Mouse (Mus musculus) kidney, embryonic 14.5 days (tissue): Measurements from ENCODE around the gene Dtnb. TPM values are rescaled to one million over a fixed set of nuclear protein-coding genes. Genes with fewer than 3 reads are reported as not detected.

Experiments
- ATAC-seq: fragments of 200-750 bp; cut with Nextera tagmentation; 2 replicates; pipeline ENCODE4 v1.8.0; 2017; ENCODE audit warnings: moderate number of reproducible peaks, mild to moderate bottlenecking, moderate TSS enrichment, moderate library complexity; ENCODE audit not compliant: low FRiP score, low TSS enrichment
- H3K27ac ChIP-seq: fragments of 300-500 bp; sonication (generic); 2 replicates; pipeline ENCODE4 v1.5.1; 2014; ENCODE audit warnings: low read depth, mild to moderate bottlenecking, low read length, moderate library complexity, mixed read lengths
- H3K27me3 ChIP-seq: fragments of 300-500 bp; sonication (generic); 2 replicates; pipeline ENCODE4 v1.6.1; 2014; ENCODE audit warnings: mild to moderate bottlenecking, low read length; ENCODE audit not compliant: control insufficient read depth, insufficient read depth
- H3K36me3 ChIP-seq: fragments of 300-500 bp; sonication (generic); 2 replicates; pipeline ENCODE4 v1.6.1; 2014; ENCODE audit warnings: low read length, mixed read lengths; ENCODE audit not compliant: control insufficient read depth, insufficient read depth
- H3K4me1 ChIP-seq: fragments of 300-500 bp; sonication (generic); 2 replicates; pipeline ENCODE4 v1.6.1; 2014; ENCODE audit warnings: low read length, mixed read lengths; ENCODE audit not compliant: control insufficient read depth, insufficient read depth
- H3K4me2 ChIP-seq: fragments of 300-500 bp; sonication (generic); replicated peaks from 2 replicates; pipeline ENCODE4 v1.6.1; 2014; ENCODE audit warnings: low read depth, mild to moderate bottlenecking, low read length
- H3K4me3 ChIP-seq: fragments of 300-500 bp; sonication (generic); 2 replicates; pipeline ENCODE4 v1.5.1; 2014; ENCODE audit warnings: mild to moderate bottlenecking, low read length
- H3K9ac ChIP-seq: fragments of 300-500 bp; sonication (generic); 2 replicates; pipeline ENCODE4 v1.6.1; 2014; ENCODE audit warnings: low read depth, mild to moderate bottlenecking, low read length, moderate library complexity
- H3K9me3 ChIP-seq: fragments of 300-500 bp; sonication (generic); 2 replicates; pipeline ENCODE4 v1.6.1; 2016; ENCODE audit warnings: low read length; ENCODE audit not compliant: control insufficient read depth
- WGBS: fragments of 180-500 bp; shearing (Covaris S2); extraction: QIAGEN DNeasy Blood & Tissue Kit; methylation state at CpG from one replicate; pipeline ENCODE4 v1.1.7; 2014; 5-methylcytosine and 5-hydroxymethylcytosine counted together
- polyA plus RNA-seq: library from polyadenylated mRNA; unstranded; fragments of >200 nt; fragmentation: Nextera tagmentation; extraction: Ambion mirVana; gene quantifications from 2 replicates; pipeline ENCODE4 v1.2.1, GENCODE M21; 2014

Dtnb gene
- polyA plus RNA-seq, 1 experiment from 2014 or later = 59.5 TPM

DNA sequence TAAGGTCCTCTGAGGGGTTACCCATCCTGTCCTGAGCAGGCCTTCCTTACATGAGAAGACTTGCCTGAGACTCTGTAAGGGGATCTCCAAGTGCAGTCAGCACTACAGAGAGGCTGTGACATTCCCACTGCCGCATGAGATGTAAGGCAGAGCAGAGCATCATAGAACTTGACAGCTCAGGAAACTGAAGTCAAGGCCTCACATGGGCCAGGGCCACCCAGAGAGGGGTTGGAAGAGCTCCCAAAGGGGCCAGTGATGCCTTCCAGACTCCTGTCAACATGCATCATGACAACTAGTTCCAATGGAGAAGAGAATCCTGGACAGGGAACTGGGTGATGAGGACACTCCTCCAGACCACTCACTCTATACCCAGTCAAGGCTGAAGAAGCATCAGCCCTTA lies 215.4 kb downstream of the Dtnb start:
- Histone ChIP-seq H3K4me2 (no peak overlapping the region), H3K4me1 (peaks cover 33% of the 10 kb centered on the region), H3K27ac (no peak overlapping the region), H3K4me3 (no peak overlapping the region), H3K9ac (no peak overlapping the region), H3K27me3 (no peaks in the 10 kb centered on the region), H3K36me3 (no peaks in the 10 kb centered on the region), H3K9me3 (no peaks in the 10 kb centered on the region)
- ATAC-seq = no peak
- WGBS = 50% methylated on average over 1 of the region's 1 CpGs

DNA sequence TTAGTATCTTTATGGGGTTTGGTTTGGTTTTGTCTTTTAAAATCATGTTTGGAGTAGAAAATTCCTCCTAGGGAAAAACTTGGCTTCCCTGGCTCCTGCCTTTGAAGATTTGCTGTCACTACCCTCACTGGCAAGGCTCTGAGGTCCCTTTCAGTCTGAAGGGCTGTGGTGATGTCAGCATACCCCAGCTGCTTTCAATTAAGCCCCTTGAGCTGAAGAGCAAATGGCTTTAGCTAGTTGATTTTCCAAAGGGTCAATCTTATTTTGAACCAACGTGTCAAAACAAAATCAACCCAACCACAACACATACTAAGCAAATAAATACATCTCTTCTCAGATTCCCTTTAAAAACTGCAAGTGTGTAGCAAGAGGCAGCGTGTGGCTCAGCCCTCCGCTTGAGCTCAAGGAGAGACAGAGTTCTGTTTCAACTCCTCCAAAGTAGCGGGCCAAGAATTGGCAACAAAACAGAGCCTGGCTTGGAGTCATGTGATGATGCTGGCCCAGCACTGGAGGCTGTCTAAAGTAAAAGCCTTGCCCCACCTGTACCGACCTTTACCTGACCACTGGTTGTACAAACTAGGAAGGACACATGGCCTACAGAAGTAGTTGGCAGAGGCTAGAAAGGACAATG lies 216.4 kb downstream of the Dtnb start:
- no peak overlapping the region for H3K9ac ChIP-seq

DNA sequence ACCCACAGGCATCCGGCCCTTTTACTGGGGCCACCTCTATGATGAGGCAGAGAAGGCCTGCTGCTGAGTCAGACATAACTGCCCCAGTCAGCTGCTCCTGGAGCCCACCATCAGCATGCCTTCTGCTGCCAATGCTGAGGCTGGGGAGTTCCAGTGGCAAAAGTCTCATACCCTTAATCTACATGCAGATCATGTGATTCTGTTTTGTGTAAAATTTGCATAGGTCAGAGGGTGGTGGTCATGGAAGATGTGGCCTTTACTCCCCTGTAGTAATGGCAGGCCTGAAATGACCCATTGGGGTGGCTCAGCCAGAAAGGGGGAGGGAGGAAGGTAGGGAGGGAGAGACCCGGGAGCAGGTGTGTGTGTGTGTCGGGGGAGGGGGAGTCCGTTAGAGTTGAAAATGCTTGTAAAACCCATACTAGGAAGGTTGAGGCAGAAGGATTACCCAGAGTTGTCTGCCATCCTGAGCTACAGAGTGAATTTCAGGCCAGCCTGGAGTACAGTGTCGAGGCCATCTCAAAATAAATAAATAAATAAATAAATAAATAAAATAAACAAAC lies 217.5 kb downstream of the Dtnb start:
- Histone ChIP-seq H3K4me3 (no peak overlapping the region), H3K27me3 (no peaks in the 10 kb centered on the region), H3K9ac (no peak overlapping the region), H3K36me3 (no peaks in the 10 kb centered on the region), H3K4me2 (no peak overlapping the region), H3K4me1 (peaks cover 16% of the 10 kb centered on the region), H3K9me3 (no peaks in the 10 kb centered on the region), H3K27ac (no peak overlapping the region)
- ATAC-seq = no peak
- 70% methylated on average over 5 of the region's 5 CpGs for WGBS

More for the DNA sequence above, 216.4 kb downstream of the Dtnb start:
- Histone ChIP-seq H3K9me3 (no peaks in the 10 kb centered on the region), H3K4me1 (peaks cover 23% of the 10 kb centered on the region), H3K27ac (no peak overlapping the region), H3K4me2 (no peak overlapping the region), H3K36me3 (no peaks in the 10 kb centered on the region), H3K27me3 (no peaks in the 10 kb centered on the region), H3K4me3 (no peak overlapping the region)
- WGBS = 53% methylated on average over 5 of the region's 5 CpGs
- ATAC-seq = no peak

DNA sequence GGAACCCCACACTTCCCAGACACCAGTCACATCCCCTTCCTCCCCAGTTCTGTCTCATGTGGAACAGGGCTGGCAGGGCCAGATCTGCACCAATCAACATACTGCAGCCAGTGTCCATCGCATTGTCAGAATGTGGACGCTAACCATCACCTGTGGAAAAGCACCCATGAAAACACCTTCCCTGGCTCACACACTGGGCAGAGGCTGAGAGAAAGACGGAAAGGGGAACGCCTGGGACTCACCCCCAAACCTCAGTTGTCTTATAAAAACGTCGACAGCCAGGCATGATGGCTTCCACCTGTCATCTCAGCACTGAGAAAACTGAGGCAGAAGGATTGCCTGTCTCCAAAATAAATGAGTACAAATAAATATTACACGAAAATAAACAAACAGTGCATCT lies 219.1 kb downstream of the Dtnb start:
- peak overlapping the region; percentile 63 for H3K4me2 ChIP-seq
- no peaks in the 10 kb centered on the region for H3K9me3 ChIP-seq
- H3K4me1 ChIP-seq = peaks cover 16% of the 10 kb centered on the region
- 39% methylated on average over 7 of the region's 7 CpGs for WGBS
- no peak; the same call in 1 of the 2 replicates for ATAC-seq
- no peak overlapping the region for H3K9ac ChIP-seq
- H3K36me3 ChIP-seq = no peaks in the 10 kb centered on the region
- H3K27ac ChIP-seq = no peak overlapping the region
- H3K4me3 ChIP-seq = 0 out of 2 replicates have a peak overlapping the region, but pooled peaks have one; percentile 36
- H3K27me3 ChIP-seq = no peaks in the 10 kb centered on the region

DNA sequence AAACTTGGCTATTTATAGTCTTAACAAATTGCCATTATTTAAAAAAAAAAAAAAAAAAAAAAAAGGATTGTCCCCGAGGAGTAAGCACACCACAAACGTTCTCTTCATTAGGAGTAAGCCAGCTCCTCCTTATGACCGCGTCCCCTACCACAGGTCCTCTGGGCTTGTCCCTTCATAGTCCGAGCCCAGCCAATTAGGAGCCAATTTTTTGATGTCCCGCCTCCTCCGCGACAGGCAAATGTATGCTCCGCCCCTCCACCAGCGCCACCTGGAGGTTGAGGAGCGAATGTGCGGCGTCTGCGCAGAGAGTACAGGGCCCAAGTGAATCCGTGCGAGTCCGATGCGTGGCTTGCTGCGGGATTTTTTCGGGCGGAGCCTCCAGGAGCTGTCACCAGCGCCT lies 219.6 kb downstream of the Dtnb start:
- peak overlapping the region; percentile 47; the same call in 1 of the 2 replicates for H3K9ac ChIP-seq
- H3K9me3 ChIP-seq = no peaks in the 10 kb centered on the region
- H3K36me3 ChIP-seq = no peaks in the 10 kb centered on the region
- H3K4me3 ChIP-seq = peak overlapping the region; percentile 36
- ATAC-seq = peak; percentile 92
- under 1% methylated on average over 22 of the region's 22 CpGs for WGBS
- H3K4me1 ChIP-seq = peaks cover 16% of the 10 kb centered on the region
- peak overlapping the region; percentile 63 for H3K4me2 ChIP-seq
- H3K27ac ChIP-seq = no peak overlapping the region
- no peaks in the 10 kb centered on the region for H3K27me3 ChIP-seq

DNA sequence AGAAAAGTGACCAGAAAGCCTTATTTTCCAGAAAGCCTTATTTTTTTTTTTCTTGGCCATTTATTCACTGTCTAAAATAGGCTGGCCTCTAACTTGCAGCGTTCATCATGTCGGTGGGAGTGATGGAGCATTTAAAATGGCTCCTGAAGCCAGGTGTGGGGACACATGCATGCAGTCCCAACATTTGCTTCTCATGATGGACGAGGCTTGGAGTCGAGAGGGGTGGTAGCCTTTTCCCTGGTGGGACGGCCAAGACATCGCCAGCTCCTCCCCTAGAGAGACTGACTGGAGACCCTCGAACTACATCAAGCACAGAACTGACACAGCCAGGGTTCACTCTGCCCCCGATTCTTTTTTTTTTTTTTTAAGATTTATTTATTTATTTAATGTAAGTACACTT lies 220.1 kb downstream of the Dtnb start:
- Histone ChIP-seq H3K27ac (no peak overlapping the region; the same call in 1 of the 2 replicates), H3K4me1 (peaks cover 16% of the 10 kb centered on the region), H3K27me3 (no peaks in the 10 kb centered on the region), H3K36me3 (no peaks in the 10 kb centered on the region), H3K4me3 (peak overlapping the region; percentile 36), H3K9me3 (no peaks in the 10 kb centered on the region), H3K4me2 (peak overlapping the region; percentile 63), H3K9ac (peak overlapping the region; percentile 47; the same call in 1 of the 2 replicates)
- ATAC-seq = peak; percentile 30; the same call in 1 of the 2 replicates
- WGBS = 15% methylated on average over 8 of the region's 8 CpGs

DNA sequence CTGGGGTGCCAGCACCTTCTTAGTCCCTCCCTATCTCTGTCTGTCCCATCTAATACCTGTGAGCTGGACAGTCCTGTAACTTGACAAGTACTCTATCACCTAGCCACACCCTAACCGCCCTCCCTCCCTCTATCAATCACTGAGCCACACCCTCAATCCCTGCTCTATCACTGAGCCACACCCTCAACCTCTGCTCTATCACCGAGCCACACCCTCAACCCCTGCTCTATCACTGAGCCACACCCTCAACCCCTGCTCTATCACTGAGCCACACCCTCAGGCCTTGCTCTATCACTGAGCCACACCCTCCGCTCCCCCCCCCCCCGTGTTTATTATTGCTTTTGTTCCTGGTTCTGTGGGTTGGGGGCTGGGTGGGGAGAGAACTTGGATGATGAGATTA lies 223.4 kb downstream of the Dtnb start:
- H3K9ac ChIP-seq = no peak overlapping the region
- no peak overlapping the region for H3K4me2 ChIP-seq
- no peak overlapping the region for H3K4me3 ChIP-seq
- 0 out of 2 replicates have a peak, but pooled peaks cover 4% of the 10 kb centered on the region for H3K4me1 ChIP-seq
- no peak for ATAC-seq
- no peaks in the 10 kb centered on the region for H3K9me3 ChIP-seq
- no peaks in the 10 kb centered on the region for H3K27me3 ChIP-seq
- no peak overlapping the region for H3K27ac ChIP-seq
- no peaks in the 10 kb centered on the region for H3K36me3 ChIP-seq
- 33% methylated on average over 2 of the region's 4 CpGs for WGBS

DNA sequence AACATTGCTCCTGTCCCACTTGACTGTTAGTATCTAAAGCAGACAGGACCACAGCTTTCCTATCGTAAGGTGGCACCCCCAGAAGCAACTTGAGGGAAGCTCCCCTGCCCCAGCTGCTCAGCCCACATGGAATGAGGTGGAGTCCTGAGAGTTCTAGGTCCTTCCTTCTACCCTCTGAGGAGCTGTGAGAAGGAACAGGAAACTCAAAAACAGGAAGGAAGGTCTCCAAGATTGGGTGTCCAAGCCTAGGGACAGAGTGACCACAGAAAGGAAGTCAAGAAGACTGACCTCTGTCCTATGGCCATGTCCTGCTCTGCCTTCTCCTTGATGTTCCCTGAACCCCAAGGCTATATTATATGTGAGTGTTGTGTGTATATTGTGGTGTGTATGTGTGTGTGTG lies 227.4 kb downstream of the Dtnb start:
- Histone ChIP-seq H3K4me1 (no peaks in the 10 kb centered on the region), H3K27ac (no peak overlapping the region), H3K9ac (no peak overlapping the region), H3K4me3 (no peak overlapping the region), H3K36me3 (no peaks in the 10 kb centered on the region), H3K9me3 (no peaks in the 10 kb centered on the region), H3K4me2 (no peak overlapping the region), H3K27me3 (no peaks in the 10 kb centered on the region)
- no peak for ATAC-seq
- 83% methylated on average over 1 of the region's 1 CpGs for WGBS

DNA sequence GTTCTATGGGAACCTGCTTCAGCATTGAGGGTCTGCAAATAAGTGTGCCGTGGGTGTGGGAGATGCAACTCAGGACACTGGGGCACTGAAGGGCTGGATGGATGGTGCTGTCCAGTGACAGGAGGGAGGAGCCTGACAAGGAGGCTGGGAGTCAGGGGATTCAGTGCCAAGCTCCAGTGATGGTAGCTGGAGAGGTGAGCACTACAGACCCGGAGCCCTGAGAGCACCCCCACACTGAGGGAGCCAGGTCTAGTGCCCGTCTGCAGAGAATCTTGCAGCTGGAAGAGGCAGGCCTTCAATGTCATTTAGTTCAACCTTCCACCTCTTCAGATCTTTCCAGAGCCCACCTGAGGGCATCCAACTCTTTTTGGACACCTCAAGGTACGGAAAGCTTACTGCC lies 233.7 kb downstream of the Dtnb start, which contains the start of gene Dnmt3a:
Dnmt3a (plus strand) TSS at position 156 of the 400 bp plus-strand sequence.
- H3K36me3 ChIP-seq = no peaks in the 10 kb centered on the region
- H3K4me2 ChIP-seq = peak within 1 kb of the TSS; percentile 78
- 19% methylated on average over 4 of the region's 4 CpGs for WGBS
- H3K9me3 ChIP-seq = no peaks in the 10 kb centered on the region
- H3K9ac ChIP-seq = peak within 1 kb of the TSS; percentile 98
- no peaks in the 10 kb centered on the region for H3K27me3 ChIP-seq
- H3K4me3 ChIP-seq = peak within 1 kb of the TSS; percentile 79
- H3K4me1 ChIP-seq = peaks cover 34% of the 10 kb centered on the region
- peak; percentile 1; the same call in 1 of the 2 replicates for ATAC-seq
- peak within 1 kb of the TSS; percentile 95 for H3K27ac ChIP-seq
